Mouse (Mus musculus) myocyte (in vitro differentiated cells): Measurements from ENCODE around the gene Atxn2.

Experiments
- POLR2A ChIP-seq: IDR thresholded peaks from one replicate; pipeline ENCODE4 v1.6.1; 2011; ENCODE audit warnings: low read depth, mild to moderate bottlenecking, control low read depth, moderate library complexity; ENCODE audit not compliant: insufficient read length
- POLR2AphosphoS2 ChIP-seq: IDR thresholded peaks from one replicate; pipeline ENCODE4 v1.6.1; 2011; ENCODE audit warnings: low read depth, control low read depth; ENCODE audit not compliant: insufficient read length
- TCF12 ChIP-seq: IDR thresholded peaks from one replicate; pipeline ENCODE4 v1.6.1; 2011; ENCODE audit warnings: mild to moderate bottlenecking, control low read depth; ENCODE audit not compliant: poor library complexity, insufficient read depth, severe bottlenecking
- TCF3 ChIP-seq: IDR thresholded peaks from one replicate; pipeline ENCODE4 v1.6.1; 2011; ENCODE audit warnings: low read depth, control low read depth; ENCODE audit not compliant: insufficient read length

DNA sequence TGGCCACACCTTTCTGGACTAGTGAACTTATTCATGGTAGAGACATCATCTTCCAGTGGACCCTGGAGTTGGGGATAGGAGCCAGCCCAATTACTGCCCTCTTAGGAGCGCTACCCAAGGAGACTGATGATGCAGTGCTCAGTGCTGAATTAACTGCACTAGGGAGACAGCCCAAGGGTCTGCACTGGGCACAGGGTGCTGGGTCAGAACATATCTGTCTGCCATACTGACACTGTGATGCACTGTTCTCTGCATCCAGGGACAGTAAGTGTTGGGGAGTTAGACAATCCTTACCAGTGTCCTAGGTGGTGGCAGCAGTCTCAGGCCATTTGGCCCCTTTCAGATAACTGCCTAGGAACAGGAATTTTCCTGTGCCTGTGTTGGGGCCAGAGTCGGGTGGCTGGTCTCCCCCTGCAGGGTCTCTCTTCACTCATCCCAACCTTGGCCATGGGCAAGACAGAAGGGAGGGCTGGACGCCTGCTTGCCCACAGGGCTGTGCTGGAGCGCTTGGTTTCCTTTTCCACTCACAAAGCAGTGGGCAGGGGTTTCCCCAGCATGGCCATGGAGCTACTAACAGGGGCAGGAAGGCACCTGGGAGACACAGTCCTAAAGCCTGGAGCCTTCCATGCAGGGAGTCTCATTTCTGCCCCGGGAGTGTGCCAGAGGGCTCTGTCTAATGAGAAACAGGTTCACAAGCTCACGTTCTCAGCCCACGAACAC, 111.8 kb downstream of the Atxn2 start:
- TF ChIP-seq POLR2AphosphoS2 (peak; percentile 81), POLR2A (no peak), TCF3 (no peak), TCF12 (no peak)
